Comparison of ENCODE assay signal across 8 mouse cellular contexts in the genomic region with DNA sequence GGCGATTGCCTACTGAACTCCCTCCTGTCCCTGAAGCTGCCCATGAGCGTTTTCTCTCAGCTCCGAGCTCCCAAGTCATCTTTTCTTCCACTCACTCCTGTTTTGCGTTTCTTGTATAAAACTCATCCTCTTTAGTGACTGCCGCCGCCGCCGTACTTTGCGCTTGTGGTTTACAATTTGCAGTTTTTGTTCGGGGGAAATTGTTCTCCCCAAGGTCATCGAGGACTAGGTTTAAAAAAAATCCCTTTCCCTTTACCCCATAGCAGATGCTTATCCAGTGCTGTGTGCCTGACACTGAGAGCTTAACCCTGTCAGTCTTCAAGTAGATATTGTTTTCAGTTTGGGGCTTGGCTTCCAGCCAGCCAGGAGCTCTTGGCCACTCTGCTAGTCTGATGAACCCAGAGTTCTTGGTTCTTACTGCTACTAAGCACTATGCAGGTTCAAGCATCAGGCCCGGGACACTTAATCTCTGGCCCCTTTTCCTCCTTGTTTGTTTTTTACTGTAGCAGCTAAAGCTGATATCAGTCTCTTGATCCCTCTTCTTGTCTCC. TPM values are rescaled to one million over a fixed set of nuclear protein-coding genes. Genes with fewer than 3 reads are reported as not detected.
DNase-seq lines count a peak whose midpoint lies in the region; ATAC-seq and TF ChIP-seq lines count a peak whose summit lies in the region.

No protein-coding gene starts in this region.

- H3K4me3 ChIP-seq in cerebellum, adult 2 months (replicated peaks; ENCODE audit: insufficient read depth, low read depth, low read length), result peak overlapping the region; percentile 62
- peak overlapping the region; percentile 66 for H3K4me3 ChIP-seq in forebrain, embryonic 15.5 days

- no peaks in the 10 kb centered on the region for H3K9me3 ChIP-seq in forebrain, embryonic 15.5 days

- no peaks in the 10 kb centered on the region for H3K4me1 ChIP-seq in cerebellum, adult 2 months (ENCODE audit: control insufficient read depth, insufficient read depth, low read length)
- peaks cover 10% of the 10 kb centered on the region for H3K4me1 ChIP-seq in forebrain, embryonic 15.5 days

- 13% methylated on average over 12 of the region's 12 CpGs for WGBS in cerebellum, adult 2 months
- 4% methylated on average over 12 of the region's 12 CpGs for WGBS in forebrain, embryonic 15.5 days

- H3K4me2 ChIP-seq in forebrain, embryonic 15.5 days (replicated peaks), result peak overlapping the region; percentile 100

- DNase-seq in cerebellum, adult 2 months, result no peak
- DNase-seq in cerebellum, adult 11-12 months, result no peak
- DNase-seq in ES-CJ7 (ENCODE audit: low read depth, low spot score), result peak; percentile 8
- DNase-seq in kidney, postnatal 14 days, result peak; percentile 34
- DNase-seq in neural tube, embryonic 10.5 days (ENCODE audit: extremely low spot score, low spot score), result peak; percentile 24
- no peak for DNase-seq in adrenal gland, adult 18-20 months (ENCODE audit: low spot score in 2 of 2)
- DNase-seq in layer of hippocampus, adult 8-10 months (ENCODE audit: low spot score in 2 of 2), result no peak

- TF ChIP-seq CTCF in cerebellum, adult 2 months (IDR thresholded peaks at IDR 0.05; ENCODE audit: borderline replicate concordance, insufficient read depth, low read depth, low read length), result no peak

- no peak for ATAC-seq in forebrain, embryonic 15.5 days (replicated peaks)

- H3K36me3 ChIP-seq in forebrain, embryonic 15.5 days, result no peaks in the 10 kb centered on the region

- H3K27ac ChIP-seq in cerebellum, adult 2 months (ENCODE audit: insufficient read depth, low read length), result no peak overlapping the region
- no peak overlapping the region for H3K27ac ChIP-seq in forebrain, embryonic 15.5 days (replicated peaks)

- peak overlapping the region; percentile 71; the same call in 1 of the 2 replicates for H3K9ac ChIP-seq in forebrain, embryonic 15.5 days (replicated peaks)

- no peaks in the 10 kb centered on the region for H3K27me3 ChIP-seq in cerebellum, adult 2 months (ENCODE audit: control insufficient read depth, insufficient read depth, low read length)
- peaks cover 12% of the 10 kb centered on the region; the same call in 1 of the 2 replicates for H3K27me3 ChIP-seq in forebrain, embryonic 15.5 days

- no peak for TF ChIP-seq POLR2A in cerebellum, adult 2 months (IDR thresholded peaks at IDR 0.05; ENCODE audit: borderline replicate concordance, insufficient read depth, low read length)

RNA-seq across cellular contexts. Expression of a gene that starts 1.1 kb away (rescaled TPM):
- polyA plus RNA-seq in cerebellum, adult 2 months (2012; rRNA removed), result 14.7 and 17.0 TPM in 2 replicates
- polyA plus RNA-seq in forebrain, embryonic 15.5 days (2015; fragmentation: Nextera tagmentation; extraction: Ambion mirVana), result 1.5 and 1.7 TPM in 2 replicates
- total RNA-seq in adrenal gland, adult 18-20 months (2021), result 1 to 10 TPM; 2.5 to 2.6 TPM
- 1 to 10 TPM; 7.2 to 7.8 (median 7.4) TPM for total RNA-seq in layer of hippocampus, adult 8-10 months (2022)

RNA-seq across cellular contexts. Expression of a gene that starts 56.8 kb away (rescaled TPM):
- polyA plus RNA-seq in cerebellum, adult 2 months (2012; rRNA removed), result 19.6 and 20.2 TPM in 2 replicates
- polyA plus RNA-seq in forebrain, embryonic 15.5 days (2015; fragmentation: Nextera tagmentation; extraction: Ambion mirVana), result 32.0 and 32.6 TPM in 2 replicates
- 1 to 10 TPM; 7.5 to 8.8 TPM for total RNA-seq in adrenal gland, adult 18-20 months (2021)
- 10 to 100 TPM; 15.3 to 19.8 (median 16.2) TPM for total RNA-seq in layer of hippocampus, adult 8-10 months (2022)

RNA-seq across cellular contexts. Expression of a gene that starts 56.9 kb away (rescaled TPM):
- 46.0 and 62.4 TPM in 2 replicates for polyA plus RNA-seq in cerebellum, adult 2 months (2012; rRNA removed)
- polyA plus RNA-seq in forebrain, embryonic 15.5 days (2015; fragmentation: Nextera tagmentation; extraction: Ambion mirVana), result 72.6 and 77.0 TPM in 2 replicates
- 10 to 100 TPM; 31.9 to 32.7 TPM for total RNA-seq in adrenal gland, adult 18-20 months (2021)
- total RNA-seq in layer of hippocampus, adult 8-10 months (2022), result 10 to 100 TPM; 16.1 to 21.8 (median 19.8) TPM

Comparison
In these comparisons a context has a peak if more than half of its experiments do, and no peak if none do; other contexts are left out.
1. DNase-seq: peak in ES-CJ7 (single experiment), kidney, postnatal 14 days (single experiment) and neural tube, embryonic 10.5 days (single experiment); none in cerebellum, adult 2 months (0 of 2), cerebellum, adult 11-12 months (single experiment), adrenal gland, adult 18-20 months (0 of 2) and layer of hippocampus, adult 8-10 months (0 of 2).